Mouse (Mus musculus): Measurements from ENCODE around the gene Snrnp48. TPM values are rescaled to one million over a fixed set of nuclear protein-coding genes. Genes with fewer than 3 reads are reported as not detected.

Snrnp48 gene
- total RNA-seq, 2 experiments from 2014 or later, result 10.7 to 11.0 TPM

GRCm38 (mm10) chr13:38251226-38251625 is 46.5 kb downstream of the Snrnp48 start:
- intact Hi-C loops (cut with DNase I), result no loop called here
- peak in 1 of 2 experiments; percentile 31 for DNase-seq

GRCm38 (mm10) chr13:38253696-38254095 is 49.0 kb downstream of the Snrnp48 start:
- intact Hi-C loops (cut with DNase I), result no loop called here
- DNase-seq, result peak; percentile 53 to 71

- DNase-seq, result no peak
- intact Hi-C loops (cut with DNase I), result no loop called here
Measured at GRCm38 (mm10) chr13:38258901-38259300, 54.2 kb downstream of the Snrnp48 start.

GRCm38 (mm10) chr13:38269055-38269692 is 64.4 kb downstream of the Snrnp48 start:
- intact Hi-C loops (cut with DNase I), result no loop called here
- no peak for DNase-seq

- DNase-seq, result no peak
- intact Hi-C loops (cut with DNase I), result no loop called here
Measured at GRCm38 (mm10) chr13:38272624-38273023, 67.9 kb downstream of the Snrnp48 start.

Other genes starting within 250 kb of the Snrnp48 start
- gene Ssr1, start 210.7 kb upstream of the Snrnp48 start, total RNA-seq (2021), result 10 to 100 TPM; 46.5 to 52.1 TPM
- 10 to 100 TPM; 11.7 to 14.2 TPM for gene Riok1, start 167.9 kb upstream of the Snrnp48 start, total RNA-seq (2021)
- 1 to 10 TPM; 1.3 to 1.4 TPM for gene Cage1, start 167.9 kb upstream of the Snrnp48 start, total RNA-seq (2021)
- gene Dsp, start 53.6 kb upstream of the Snrnp48 start, total RNA-seq (2021), result 100 to 1,000 TPM; 356 to 362 TPM
- 10 to 100 TPM; 15.8 to 21.5 TPM for gene Bmp6, start 140.2 kb downstream of the Snrnp48 start, total RNA-seq (2021)